Mouse (Mus musculus): ENCODE measurements at regions not wholly inside any gene's neighbourhood (a gene's known extent, or its start where the extent isn't known, plus 50 kb on each side); places are given as distances from the start of the nearest gene placed in this dataset.

GRCm38 (mm10) chr10:40998330-40998729, 73.8 kb downstream of the Gpr6 start:
- TF ChIP-seq SMC3 (IDR thresholded peaks at IDR 0.05; ENCODE audit: low read depth, low read length) (no peak), NRF1 (IDR thresholded peaks at IDR 0.05; ENCODE audit: low read depth, low read length) (no peak), ZMIZ1 (IDR thresholded peaks at IDR 0.05; ENCODE audit: low read depth, low read length) (no peak), E2F4 (IDR thresholded peaks at IDR 0.05; ENCODE audit: insufficient replicate concordance, low read depth, low read length) (no peak), USF1 (IDR thresholded peaks at IDR 0.05; ENCODE audit: low read depth, low read length) (no peak), MEF2A (IDR thresholded peaks at IDR 0.05; ENCODE audit: borderline replicate concordance, low read depth, low read length) (no peak), USF2 (conservative IDR thresholded peaks at IDR 0.05; ENCODE audit: low read depth, low read length) (no peak), MYC (IDR thresholded peaks at IDR 0.05; ENCODE audit: low read depth, low read length) (no peak), TBP (conservative IDR thresholded peaks at IDR 0.05; ENCODE audit: low read depth, low read length) (no peak)
